Mouse (Mus musculus) adrenal gland, adult 2 months (tissue): ENCODE measurements around the gene Bfsp1. TPM values are rescaled to one million over a fixed set of nuclear protein-coding genes. Genes with fewer than 3 reads are reported as not detected.

Experiments used
- DNase-seq: peaks from one replicate; pipeline ENCODE4 v3.0.0; 2021
- polyA plus RNA-seq: library from polyadenylated mRNA; depleted of rRNA; stranded (reverse); fragments of >200 nt; gene quantifications from 2 replicates; pipeline ENCODE4 v1.2.3, GENCODE M21; 2012; rRNA removed
- total RNA-seq, 2 experiments: library from RNA; stranded (reverse); gene quantifications; 2 replicates each; pipeline ENCODE4 v1.2.3; 2021

Bfsp1 gene
- total and polyA plus RNA-seq, 3 experiments, result 0.37 to 0.79 (median 0.62) TPM

GRCm38 (mm10) chr2:143796335-143797013, 66.5 kb downstream of the Bfsp1 start:
- no peak for DNase-seq

- DNase-seq, result no peak
These were observed 67.1 kb downstream of the Bfsp1 start for GRCm38 (mm10) chr2:143795858-143796257.

- no peak for DNase-seq
These were observed 73.1 kb downstream of the Bfsp1 start for GRCm38 (mm10) chr2:143789911-143790310.

GRCm38 (mm10) chr2:143780310-143780709, 82.7 kb downstream of the Bfsp1 start:
- no peak for DNase-seq

Other genes with a start within 250 kb of the Bfsp1 start
- gene Dstn, start 52.1 kb upstream of the Bfsp1 start, total RNA-seq, result 100 to 1,000 TPM; 233 to 305 TPM
- 12.2 and 20.6 TPM in 2 replicates for gene Dstn, start 52.1 kb upstream of the Bfsp1 start, polyA plus RNA-seq
- gene Rrbp1, start 148.1 kb upstream of the Bfsp1 start, total RNA-seq, result 100 to 1,000 TPM; 162 to 193 TPM
- gene Rrbp1, start 148.1 kb upstream of the Bfsp1 start, polyA plus RNA-seq, result 30.3 and 36.0 TPM in 2 replicates
- gene Banf2, start 169.9 kb upstream of the Bfsp1 start, total RNA-seq, result not detected
- gene Banf2, start 169.9 kb upstream of the Bfsp1 start, polyA plus RNA-seq, result not detected in 2 replicates